Mouse (Mus musculus): ENCODE measurements around the gene Dzip3. TPM values are rescaled to one million over a fixed set of nuclear protein-coding genes. Genes with fewer than 3 reads are reported as not detected.

Gene Dzip3
- total RNA-seq, 2 experiments from 2014 or later = 24.5 to 31.5 TPM

Other genes with a start within 250 kb of the Dzip3 start
- not detected in 2 replicates for gene Trat1, start 222.1 kb downstream of the Dzip3 start, total RNA-seq (2015)
- gene Trat1, start 222.1 kb downstream of the Dzip3 start, total RNA-seq (2017) = 0.14 and 0.54 TPM in 2 replicates
- not detected in 2 replicates for gene Retnlb, start 177.3 kb downstream of the Dzip3 start, total RNA-seq (2015)
- not detected in 2 replicates for gene Retnlb, start 177.3 kb downstream of the Dzip3 start, total RNA-seq (2017)
- gene Retnla, start 151.6 kb downstream of the Dzip3 start, total RNA-seq (2015) = not detected in 2 replicates
- not detected in 2 replicates for gene Retnla, start 151.6 kb downstream of the Dzip3 start, total RNA-seq (2017)
- 131 and 143 TPM in 2 replicates for gene Retnlg, start 121.5 kb downstream of the Dzip3 start, total RNA-seq (2015)
- 34.6 and 51.2 TPM in 2 replicates for gene Retnlg, start 121.5 kb downstream of the Dzip3 start, total RNA-seq (2017)
- 85.7 and 97.0 TPM in 2 replicates for gene Cip2a, start within 50 bp of the Dzip3 start, total RNA-seq (2015)
- 75.7 and 101 TPM in 2 replicates for gene Cip2a, start within 50 bp of the Dzip3 start, total RNA-seq (2017)
- not detected in 2 replicates for gene Myh15, start 63.3 kb upstream of the Dzip3 start, total RNA-seq (2015)
- not detected in 2 replicates for gene Myh15, start 63.3 kb upstream of the Dzip3 start, total RNA-seq (2017)

Measured in megakaryocyte progenitor cell, adult 5-6 weeks (primary cell).